Mouse (Mus musculus): ENCODE data around the gene Nktr.

- TF ChIP-seq EP300 (IDR thresholded peaks at IDR 0.05; ENCODE audit: insufficient read depth, low read depth, low read length) (no peak), POLR2A (IDR thresholded peaks at IDR 0.05; ENCODE audit: insufficient read depth, low read depth, low read length) (no peak; the same call in 1 of the 2 replicates)
Observed at GRCm38 (mm10) chr9:121776511-121776910, 57.5 kb downstream of the Nktr start.

Data from heart, adult 2 months (tissue).